Mouse (Mus musculus) ovary, postnatal 36 days (tissue): ENCODE measurements at regions not wholly inside any gene's neighbourhood (a gene's known extent, or its start where the extent isn't known, plus 50 kb on each side); places are given as distances from the start of the nearest gene placed in this dataset.
A peak's percentile ranks its signal among the peaks of the same experiment; 100 is the strongest.

Experiments used
- DNase-seq: peaks from one replicate; pipeline ENCODE4 v3.0.0; 2022; ENCODE audit warnings: low spot score, mixed read lengths

- peak; percentile 39 for DNase-seq
These were observed 51.0 kb upstream of the Ssbp3 start for GRCm38 (mm10) chr4:106859476-106859875.

GRCm38 (mm10) chr4:106858357-106859088 lies 52.0 kb upstream of the Ssbp3 start:
- DNase-seq: no peak

GRCm38 (mm10) chr4:106855771-106856170 lies 51.0 kb upstream of the Acot11 start:
- DNase-seq: no peak

- DNase-seq: peak; percentile 64
These were observed 49.8 kb upstream of the Acot11 start for GRCm38 (mm10) chr4:106854361-106855309.
